Mouse (Mus musculus): ENCODE measurements around the gene Ctxn2. TPM values are rescaled to one million over a fixed set of nuclear protein-coding genes. Genes with fewer than 3 reads are reported as not detected.

Gene Ctxn2
- polyA plus RNA-seq, 1 experiment, result not detected

GRCm38 (mm10) chr2:125192905-125193304 lies 56.4 kb downstream of the Ctxn2 start:
- no peak for DNase-seq (ENCODE audit: low spot score)

GRCm38 (mm10) chr2:125196771-125197170 lies 60.3 kb downstream of the Ctxn2 start:
- DNase-seq (ENCODE audit: low spot score), result no peak

Other genes with a start within 250 kb of the Ctxn2 start
- gene Slc24a5, start 68.6 kb upstream of the Ctxn2 start, polyA plus RNA-seq (2012; rRNA removed), result 0.15 and 0.16 TPM in 2 replicates
- 19.6 and 19.9 TPM in 2 replicates for gene Myef2, start 13.0 kb upstream of the Ctxn2 start, polyA plus RNA-seq (2012; rRNA removed)
- not detected in 2 replicates for gene Slc12a1, start 15.8 kb downstream of the Ctxn2 start, polyA plus RNA-seq (2012; rRNA removed)
- gene Dut, start 110.5 kb downstream of the Ctxn2 start, polyA plus RNA-seq (2012; rRNA removed), result 17.9 and 22.2 TPM in 2 replicates